Mouse (Mus musculus) cerebellum, adult 11 months (tissue): Measurements from ENCODE around the gene Thop1.
"Not testable (repeated sequence)": the region's sequence is repeated elsewhere in the genome, so short reads cannot be mapped to it uniquely, and the experiment has no call there.

ENCODE experiments used
- DNase-seq: peaks from one replicate; pipeline ENCODE4 v3.0.0; 2022

The Thop1 gene

DNA sequence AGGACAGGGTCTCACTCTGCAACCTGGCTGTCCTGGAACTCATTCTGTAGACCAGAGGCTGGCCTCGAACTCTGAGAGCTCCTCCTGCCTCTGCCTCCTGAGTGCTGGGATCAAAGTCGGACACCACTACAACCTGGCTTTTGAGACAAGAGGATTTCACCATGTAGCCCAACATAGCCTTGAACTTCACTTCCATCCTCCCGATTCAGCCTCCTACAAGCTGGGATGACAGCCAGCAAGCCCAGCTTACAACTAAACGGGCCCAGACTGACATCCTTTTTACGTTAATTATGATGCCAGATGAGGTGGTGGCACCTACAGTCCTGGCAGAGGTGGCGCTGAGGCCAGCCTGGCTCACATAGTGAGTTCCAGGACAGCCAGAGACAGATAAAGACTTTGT, 10.9 kb upstream of the Thop1 start:
- DNase-seq = no peak

DNA sequence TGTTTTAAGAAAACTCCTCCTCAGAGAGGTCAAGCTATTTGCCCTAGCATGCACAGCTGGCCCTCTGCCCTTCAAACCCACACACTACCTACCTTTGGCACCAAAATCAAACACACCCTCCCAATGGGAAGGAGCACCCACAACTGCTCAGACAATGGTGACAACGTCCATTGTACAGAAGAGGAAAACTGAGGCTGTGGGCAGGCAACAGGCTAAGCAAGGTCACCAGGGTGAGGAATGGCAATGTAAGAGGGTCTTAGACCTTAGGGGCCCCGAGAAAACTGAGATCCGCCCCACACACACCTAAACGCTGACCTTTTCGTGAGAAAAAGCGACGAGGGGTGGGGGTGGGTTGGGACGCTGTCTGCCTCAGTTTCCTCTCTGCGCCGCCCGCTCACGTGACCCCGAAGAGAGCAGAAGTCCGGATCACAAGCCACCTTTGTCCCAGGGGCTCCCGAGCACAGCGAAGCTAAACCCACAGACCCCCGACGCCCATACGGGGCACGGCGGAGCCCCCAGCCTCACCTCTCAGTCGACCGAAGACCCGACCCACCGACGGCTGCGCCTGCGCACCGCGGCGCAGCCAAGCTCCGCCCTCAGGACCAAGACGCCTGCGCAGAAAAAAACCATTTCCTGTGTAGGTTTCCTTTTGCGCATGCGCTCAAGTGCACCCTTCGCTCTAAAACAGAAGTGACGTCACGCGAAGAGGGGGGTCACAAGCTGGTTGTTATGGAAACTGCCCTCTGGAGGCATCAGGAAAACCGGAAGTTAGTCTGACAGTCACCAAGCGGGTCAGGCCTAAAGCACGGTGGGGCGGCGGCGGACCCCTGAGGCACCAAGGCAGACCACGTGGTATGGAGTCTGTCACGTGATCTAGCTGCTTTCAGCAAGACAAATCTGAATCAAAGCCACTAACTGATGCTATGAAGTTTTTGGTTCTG, 10.0 kb upstream of the Thop1 start, which contains the start of gene Sgta:
Sgta (minus strand) TSS at position 579 of the 941 bp plus-strand sequence.
- DNase-seq = peak; percentile 99

DNA sequence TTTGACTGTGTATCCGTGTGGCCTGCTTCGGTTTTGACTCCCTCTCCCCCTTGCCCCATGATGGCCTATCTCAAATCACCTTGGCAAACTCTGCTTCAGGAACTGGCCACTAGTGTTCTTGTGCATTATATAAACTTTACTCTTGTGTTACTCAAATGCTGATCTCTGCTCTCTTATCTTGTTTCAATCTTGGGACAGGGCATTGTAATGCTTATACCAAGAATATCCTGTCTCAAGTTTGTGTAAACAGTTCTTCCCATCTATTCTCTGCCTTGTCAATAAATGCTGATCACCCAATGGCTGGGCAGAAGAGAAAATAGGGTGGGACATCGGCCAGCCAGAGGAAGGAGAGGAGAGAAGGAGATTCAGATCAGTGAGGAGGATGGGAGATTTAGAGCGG, 7.1 kb upstream of the Thop1 start:
- DNase-seq = no peak

DNA sequence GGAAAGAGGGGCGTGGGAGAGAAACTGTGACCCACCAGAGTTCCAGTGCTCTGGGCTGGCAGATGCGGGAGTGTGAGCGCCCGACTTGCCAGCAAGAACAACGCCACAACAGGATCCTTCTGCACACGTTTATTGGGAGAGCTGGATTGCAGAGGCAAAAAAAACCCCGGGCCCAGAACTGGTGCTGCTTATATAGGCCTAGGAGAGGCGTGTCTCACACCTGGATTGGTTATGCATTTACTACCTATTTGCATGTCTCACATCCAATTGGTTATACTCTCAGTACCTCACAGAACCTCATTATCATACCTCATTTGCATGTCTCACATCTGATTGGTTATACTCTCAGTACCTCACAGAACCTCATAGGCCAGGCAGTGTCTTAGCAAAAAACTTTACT, 5.3 kb upstream of the Thop1 start:
- DNase-seq = not testable (repeated sequence)

GRCm38 (mm10) chr10:81068706-81069105, 1.1 kb upstream of the Thop1 start:
- no peak for DNase-seq

DNA sequence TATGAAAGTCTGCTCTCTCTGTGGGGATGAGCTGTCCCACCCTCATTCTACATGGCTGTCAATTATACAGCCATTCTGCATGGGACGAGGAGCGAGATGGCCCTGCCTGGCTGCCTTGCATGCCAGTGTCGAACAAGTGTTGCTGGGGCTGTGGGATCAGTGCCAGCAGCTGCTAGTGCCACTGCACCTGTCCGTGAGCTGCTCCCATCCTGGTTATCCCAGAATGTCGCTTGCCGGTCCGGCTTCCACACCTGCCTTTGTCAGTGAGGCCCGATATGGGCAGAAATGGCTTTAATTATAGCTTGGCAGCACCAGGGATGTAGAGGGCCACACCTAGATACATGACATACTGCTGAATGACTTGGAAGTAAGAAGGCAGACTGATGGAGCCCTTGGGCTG, 2.5 kb downstream of the Thop1 start:
- DNase-seq = no peak

- no peak for DNase-seq
These were observed 3.6 kb downstream of the Thop1 start for GRCm38 (mm10) chr10:81073464-81073863.

DNA sequence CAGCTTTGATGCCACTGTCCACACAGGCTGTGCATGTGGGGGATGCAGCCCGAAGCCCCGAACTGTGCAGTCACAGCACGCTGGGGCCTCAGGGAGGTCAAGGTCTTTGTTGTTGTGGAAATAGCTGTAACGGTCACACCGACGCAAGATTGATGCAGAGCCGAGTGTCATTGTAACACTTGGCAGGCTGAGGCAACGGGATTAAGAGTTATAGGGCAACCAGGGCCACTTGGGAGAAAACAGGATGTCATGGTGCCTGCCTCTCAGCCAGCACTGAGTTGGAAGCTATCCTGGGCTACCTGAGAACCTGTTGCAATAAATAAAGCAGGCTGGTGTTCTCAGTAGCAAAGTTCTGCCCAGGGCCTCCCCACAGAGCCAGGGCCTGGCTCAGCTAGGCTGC, 5.9 kb downstream of the Thop1 start:
- no peak for DNase-seq

DNA sequence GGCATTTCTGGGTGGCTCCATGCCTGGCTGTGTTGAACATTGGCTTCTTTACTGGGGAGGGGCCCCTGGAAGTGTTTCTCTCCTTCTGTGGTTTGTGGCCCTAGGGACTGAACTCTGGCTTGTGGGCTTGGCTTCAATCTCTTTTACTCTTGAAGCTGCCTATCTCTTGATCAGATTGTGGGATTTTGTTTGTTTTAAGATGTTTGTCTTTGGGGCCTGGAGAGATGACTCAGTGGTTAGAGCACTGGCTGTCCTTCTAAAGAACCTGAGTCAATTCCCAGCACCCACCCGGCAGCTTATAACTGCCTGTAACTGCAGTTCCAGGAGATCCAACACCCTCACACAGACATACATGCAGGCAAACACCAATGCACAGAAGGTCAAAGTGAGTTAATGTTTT, 6.5 kb downstream of the Thop1 start:
- no peak for DNase-seq

- no peak for DNase-seq
These were observed 8.1 kb downstream of the Thop1 start for GRCm38 (mm10) chr10:81077916-81078315.

DNA sequence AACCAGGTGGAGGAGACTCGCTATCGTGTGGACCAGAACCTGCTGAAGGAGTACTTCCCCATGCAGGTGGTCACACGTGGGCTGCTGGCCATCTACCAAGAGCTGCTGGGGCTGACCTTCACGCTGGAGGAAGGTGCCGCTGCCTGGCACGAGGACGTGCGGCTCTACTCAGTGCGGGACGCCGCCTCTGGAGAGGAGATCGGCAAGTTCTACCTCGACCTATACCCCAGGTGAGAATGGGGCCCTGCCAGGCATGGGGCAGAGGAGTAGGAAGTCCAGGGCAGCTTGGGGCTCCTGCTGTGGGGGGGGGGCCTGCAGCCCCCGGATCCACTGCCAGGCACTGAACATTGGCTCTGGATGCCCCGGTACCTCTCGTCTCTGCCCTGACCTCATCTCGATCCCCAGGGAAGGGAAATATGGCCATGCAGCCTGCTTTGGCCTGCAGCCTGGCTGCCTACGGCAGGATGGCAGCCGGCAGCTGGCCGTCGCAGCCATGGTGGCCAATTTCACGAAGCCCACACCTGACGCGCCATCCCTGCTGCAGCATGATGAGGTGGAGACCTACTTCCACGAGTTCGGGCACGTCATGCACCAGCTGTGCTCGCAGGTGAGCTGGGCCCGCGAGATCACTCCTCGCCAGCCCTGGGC, 10.3 kb downstream of the Thop1 start:
- DNase-seq = no peak

GRCm38 (mm10) chr10:81082168-81082960, 12.5 kb downstream of the Thop1 start:
- DNase-seq = peak; percentile 73

DNA sequence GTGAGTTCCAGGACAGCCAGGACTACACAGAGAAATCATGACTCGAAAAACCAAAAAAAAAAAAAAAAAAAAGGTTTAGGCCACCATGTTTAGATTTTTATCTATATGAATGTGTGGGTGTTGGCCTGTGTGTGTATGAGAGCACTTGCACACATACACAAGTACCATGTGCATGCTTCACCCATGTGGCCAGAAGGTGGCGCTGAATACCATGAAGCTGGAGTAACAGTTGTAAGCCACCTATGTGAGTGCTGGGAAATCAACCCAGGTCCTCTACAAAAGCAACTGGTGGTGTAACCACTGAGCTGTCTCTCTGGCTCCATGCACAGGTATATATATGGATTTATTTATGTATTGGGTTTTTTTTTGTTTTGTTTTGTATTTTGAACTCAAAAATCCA, 17.2 kb downstream of the Thop1 start:
- DNase-seq = no peak

DNA sequence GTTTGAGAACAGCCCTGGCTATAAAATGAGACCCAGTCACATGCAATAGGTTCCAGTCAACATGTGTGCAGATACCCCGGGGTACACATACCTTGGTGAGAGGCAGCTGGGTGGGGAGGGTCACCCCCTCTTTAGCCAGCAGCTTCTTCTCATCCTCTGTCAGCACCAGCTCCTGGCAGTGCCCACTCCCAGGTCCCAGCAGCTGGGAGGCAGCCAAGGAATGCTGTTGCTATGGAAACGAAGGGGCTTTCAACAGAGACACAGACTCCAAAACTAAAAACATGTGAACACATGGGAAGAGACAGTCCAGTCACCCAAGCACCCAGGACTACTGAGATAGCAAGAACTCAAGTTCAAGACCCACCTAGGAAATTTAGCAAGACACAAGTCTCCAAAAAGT, 19.4 kb downstream of the Thop1 start:
- DNase-seq = no peak

DNA sequence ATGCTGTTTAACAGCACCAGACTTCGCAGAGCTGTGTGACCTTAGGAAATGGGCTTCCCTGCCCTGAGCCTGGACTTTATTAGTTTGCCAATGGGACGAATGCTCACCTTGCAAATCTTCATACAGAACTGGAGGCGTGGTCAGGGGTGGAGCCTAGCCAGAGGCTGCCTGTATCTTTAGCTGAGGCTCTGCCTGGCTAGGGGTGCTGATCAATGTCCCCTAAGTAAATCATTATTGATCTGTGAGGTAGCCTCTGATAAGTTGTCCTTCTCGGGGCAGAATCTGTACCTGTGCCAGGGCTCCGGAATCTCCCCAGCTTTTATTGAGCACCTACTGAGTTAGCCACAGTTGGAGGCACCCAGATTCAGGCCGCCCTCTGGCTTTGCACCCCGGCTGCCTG, 20.8 kb downstream of the Thop1 start:
- no peak for DNase-seq

DNA sequence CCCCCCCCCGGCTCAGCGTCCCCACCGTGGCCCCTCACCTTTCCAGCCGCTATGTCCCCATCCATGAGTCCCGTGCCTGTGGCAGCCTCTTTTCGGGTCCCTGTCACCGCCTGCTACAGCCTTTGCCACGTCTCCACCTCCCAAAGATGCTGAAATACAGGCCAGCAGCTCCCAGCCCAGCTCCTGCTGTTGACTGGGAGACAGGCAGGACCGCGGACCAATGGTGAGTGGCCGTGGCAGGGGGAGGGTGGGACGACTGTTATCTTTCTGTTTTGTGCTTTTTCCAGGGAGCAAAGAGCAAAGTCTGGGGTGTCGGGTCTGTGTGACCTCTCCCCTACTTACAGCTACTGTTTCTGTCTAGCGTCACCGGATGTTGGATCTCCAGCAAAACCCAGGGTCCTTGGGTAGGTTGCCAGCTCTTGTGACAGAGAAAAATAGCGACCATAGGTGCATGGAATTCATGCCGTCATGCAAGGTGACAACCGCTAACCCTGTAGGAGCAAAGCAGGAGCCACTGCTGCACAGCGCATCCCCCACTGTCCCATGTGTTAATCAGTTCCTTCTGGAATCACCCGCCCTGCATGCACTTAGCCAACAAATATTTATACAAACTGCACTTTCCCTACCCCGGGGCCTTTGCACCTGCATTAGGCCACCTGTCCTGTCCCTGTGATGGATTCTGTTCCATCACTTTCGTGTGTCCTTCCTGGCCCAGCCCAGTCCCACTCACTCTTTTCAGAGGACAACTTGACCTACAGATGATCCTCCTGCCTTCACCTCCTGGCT, 22.8 kb downstream of the Thop1 start:
- DNase-seq = no peak

DNA sequence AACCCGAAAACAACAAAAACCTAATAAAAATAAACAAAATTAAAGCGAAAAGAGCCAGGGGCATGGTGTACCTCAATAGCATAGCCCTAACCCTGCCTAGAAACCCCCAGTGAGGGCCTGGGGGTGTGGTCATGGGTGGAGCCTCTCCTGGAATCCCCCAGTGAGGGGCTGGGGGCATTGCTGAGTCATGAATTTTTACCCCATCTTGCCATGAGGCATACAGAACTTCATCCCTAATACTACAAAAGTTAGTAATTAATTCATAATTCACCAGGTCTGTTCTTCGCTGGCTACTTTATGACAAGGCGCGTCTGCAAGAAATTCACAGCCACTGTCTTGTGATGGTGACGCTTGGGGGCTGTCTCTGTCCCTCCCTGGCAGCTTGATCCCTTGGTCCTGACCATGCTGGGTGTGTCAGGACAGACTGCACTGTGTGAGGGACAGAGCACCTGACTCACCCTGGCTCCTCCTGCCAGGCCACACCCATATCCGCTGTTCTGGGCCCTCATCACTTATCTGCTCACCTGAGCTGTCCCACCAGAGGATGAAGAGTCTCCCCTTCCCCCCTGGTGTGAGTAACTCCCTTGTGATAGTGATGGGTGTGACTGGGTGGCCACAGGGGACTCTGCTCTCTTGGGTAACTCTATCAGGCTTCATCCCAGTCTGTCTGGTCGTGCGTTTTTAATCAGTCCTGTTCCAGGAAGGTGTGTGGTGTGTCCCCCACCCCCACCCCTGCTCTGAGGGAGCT, 25.3 kb downstream of the Thop1 start:
- no peak for DNase-seq

- DNase-seq = peak; percentile 96
These were observed 35.8 kb downstream of the Thop1 start, which contains the start of gene Map2k2 for GRCm38 (mm10) chr10:81105565-81106112. Gene Map2k2 (plus strand): TSS chr10:81105915.

DNA sequence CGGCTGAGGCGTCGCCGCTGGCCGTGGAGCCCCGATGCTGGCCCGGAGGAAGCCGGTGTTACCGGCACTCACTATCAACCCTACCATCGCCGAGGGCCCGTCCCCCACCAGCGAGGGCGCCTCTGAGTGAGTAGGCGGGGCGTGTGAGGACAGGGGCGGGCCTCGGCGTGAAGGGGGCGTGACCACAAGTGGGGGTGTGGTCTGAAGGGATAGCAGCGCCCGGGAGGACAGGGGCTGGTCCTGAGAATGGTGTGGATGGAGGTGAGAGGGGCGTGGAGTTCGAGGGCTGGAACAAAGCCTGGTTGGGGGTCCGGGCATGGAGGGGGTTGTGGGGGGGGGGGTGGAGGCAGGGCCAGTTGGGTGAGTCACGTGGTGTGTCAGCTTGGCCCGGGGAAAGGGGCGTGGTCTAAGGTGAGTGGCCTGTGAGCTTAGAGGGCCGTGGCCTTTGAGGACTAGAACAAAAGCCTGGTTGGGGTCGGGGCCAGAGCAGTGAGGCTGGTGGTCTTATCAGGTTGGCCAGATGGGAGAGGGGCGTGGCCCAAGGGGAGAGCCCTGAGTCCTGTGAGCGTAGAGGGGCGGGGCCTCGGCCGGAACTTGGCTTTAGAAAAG, 36.4 kb downstream of the Thop1 start:
- peak; percentile 81 for DNase-seq

GRCm38 (mm10) chr10:81112946-81113345, 43.1 kb downstream of the Thop1 start:
- DNase-seq = no peak

DNA sequence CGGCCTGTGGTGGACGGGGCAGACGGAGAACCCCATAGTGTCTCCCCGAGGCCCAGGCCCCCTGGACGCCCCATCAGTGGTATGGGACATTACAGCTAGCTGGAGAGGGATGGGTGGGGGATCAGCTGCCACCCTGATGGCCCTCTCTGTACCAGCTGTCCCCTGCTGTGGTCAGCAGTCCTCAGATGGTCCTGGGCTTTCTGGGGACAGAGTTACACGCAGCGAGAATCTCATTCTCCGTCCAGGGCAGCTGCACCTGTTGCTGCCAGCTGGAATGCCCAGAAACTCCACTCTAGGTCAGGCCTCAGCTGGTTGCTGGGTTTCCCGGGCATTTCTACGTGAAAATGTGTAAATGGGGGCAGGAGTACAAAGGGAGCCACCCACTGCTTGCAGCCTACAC, 49.8 kb downstream of the Thop1 start:
- DNase-seq = no peak
